Mouse (Mus musculus) bone marrow macrophage, adult 2 months (primary cell): ENCODE data around the gene Prrxl1.

Experiments
- CTCF ChIP-seq: IDR thresholded peaks from 2 replicates; pipeline ENCODE4 v1.5.1; 2012; ENCODE audit warnings: low read depth, mild to moderate bottlenecking, low read length, moderate library complexity
- POLR2A ChIP-seq: IDR thresholded peaks from 2 replicates; pipeline ENCODE4 v1.6.1; 2012; ENCODE audit warnings: mild to moderate bottlenecking, low read depth, low read length, borderline replicate concordance

DNA sequence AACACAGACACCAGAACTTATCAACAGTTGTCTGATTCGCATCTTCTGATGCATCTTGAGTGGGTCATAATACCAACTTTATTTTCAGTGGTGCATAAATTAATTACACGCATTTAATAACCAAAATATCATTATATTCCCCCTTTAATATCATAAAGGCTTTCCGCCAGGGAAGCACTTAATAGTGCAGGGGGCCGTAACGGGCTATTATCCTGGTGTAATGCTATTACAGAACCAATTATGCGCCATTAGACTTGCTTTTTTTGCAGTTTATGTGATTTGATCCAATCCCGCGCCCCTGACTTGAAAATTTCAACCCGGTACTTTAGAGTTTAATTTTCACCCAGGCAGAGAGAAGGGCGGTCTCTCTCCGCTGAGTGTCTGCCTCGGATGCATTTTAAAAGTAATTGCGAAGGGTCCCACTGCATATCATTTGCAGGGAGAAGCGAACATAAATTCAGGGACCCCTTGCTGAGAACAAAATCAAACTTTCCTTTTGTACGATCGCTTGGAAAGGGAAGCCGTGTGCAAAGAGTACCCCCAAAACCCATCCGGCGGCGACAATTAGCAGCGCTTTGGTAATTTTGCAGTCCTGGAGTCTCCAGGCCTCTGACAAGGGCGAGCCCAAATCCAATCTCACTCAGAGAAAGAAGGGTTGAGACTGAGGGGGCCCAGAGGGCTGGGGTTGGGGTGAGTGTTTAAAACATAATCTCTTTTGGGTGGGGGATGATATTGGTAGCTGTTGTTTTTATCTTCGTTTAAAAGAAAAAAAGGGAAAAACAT is 579 bp upstream of the Prrxl1 start:
- TF ChIP-seq CTCF (no peak), POLR2A (no peak)
